Mouse (Mus musculus): ENCODE data around the gene Zap70.

DNA sequence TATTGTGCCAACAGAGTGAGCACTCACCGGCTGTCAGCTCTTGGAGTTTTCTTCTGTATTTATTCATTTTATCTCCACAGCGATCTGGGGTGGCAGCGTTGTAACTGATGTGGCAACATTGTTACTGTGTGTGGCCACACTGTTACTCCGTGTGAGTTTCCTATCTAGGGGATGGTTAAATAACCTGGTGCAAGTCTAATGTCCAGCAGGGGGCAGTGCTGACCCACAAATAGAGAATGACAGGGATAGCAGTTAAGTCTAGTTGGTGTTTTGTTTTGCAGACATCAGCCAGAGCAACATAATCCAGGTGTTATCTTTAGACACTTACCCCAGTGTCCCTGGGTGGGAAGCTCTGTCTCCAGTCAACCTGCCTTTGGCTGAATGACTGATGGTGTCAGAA is 24.3 kb upstream of the Zap70 start:
- TF ChIP-seq CTCF (IDR thresholded peaks at IDR 0.05; ENCODE audit: extremely low read depth, insufficient read depth, insufficient read length, insufficient replicate concordance) (peak; percentile 40; the same call in 1 of the 2 replicates), POLR2A (IDR thresholded peaks at IDR 0.05; ENCODE audit: low read depth, low read length) (no peak)
